In the genomic region with DNA sequence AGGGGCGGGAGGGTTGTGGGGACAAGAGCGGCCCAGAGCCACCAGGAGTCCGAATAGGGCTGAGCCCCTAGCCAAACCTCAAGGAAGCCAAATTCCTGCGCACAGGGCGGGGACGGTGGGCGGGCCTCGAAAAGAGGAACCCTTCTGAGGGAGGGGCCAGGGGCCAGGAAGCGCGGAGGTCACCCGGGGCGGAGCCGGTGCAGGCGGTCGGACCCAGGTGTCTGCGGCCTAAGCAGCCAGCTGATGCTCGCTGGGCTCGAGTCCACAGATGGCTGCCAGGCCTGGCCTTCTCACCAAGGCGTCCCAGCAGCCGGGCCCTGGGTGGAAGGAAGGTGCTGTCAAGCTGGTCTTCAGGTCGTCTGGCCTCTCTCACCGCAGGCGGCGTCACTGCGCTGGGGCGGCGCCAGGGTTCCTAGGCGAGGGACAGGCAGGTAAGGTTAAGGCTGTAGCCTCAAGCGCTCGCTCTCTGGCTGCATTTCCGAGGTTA, we compare ENCODE assay signal across 9 mouse cellular contexts. TPM values are rescaled to one million over a fixed set of nuclear protein-coding genes. Genes with fewer than 3 reads are reported as not detected.
DNase-seq lines count a peak whose midpoint lies in the region; ATAC-seq and TF ChIP-seq lines count a peak whose summit lies in the region.
"Had no signal": no experiment of that assay in that cellular context is flagged by ENCODE, and none has a peak within 500 bp of the region (broad histone marks: within the 10 kb centered on the region; RNA-seq: fewer than 3 reads in every experiment).

No protein-coding gene starts in this region.

- TF ChIP-seq CTCF in liver, postnatal 0 days (IDR thresholded peaks at IDR 0.05; ENCODE audit: low read depth) = 0 out of 2 replicates have a peak, but pooled peaks have one; percentile 10
- no peak for TF ChIP-seq CTCF in spleen, adult 2 months (IDR thresholded peaks at IDR 0.05; ENCODE audit: extremely low read depth, insufficient read depth, insufficient read length, insufficient replicate concordance)

- H3K4me1 ChIP-seq in liver, postnatal 0 days (ENCODE audit: insufficient read depth) = peaks cover 18% of the 10 kb centered on the region
- H3K4me1 ChIP-seq in spleen, adult 2 months (ENCODE audit: control insufficient read depth, insufficient read depth, insufficient read length) = peaks cover 18% of the 10 kb centered on the region; the same call in 1 of the 2 replicates
- H3K4me1 ChIP-seq: hindbrain, embryonic 15.5 days had no signal

- WGBS in liver, postnatal 0 days (ENCODE audit: insufficient replicate concordance) = 11% methylated on average over 29 of the region's 31 CpGs
- 4% methylated on average over 31 of the region's 31 CpGs for WGBS in spleen, adult 2 months

- peak overlapping the region; percentile 72 for H3K4me2 ChIP-seq in liver, postnatal 0 days (ENCODE audit: low read depth, low read length)
- H3K4me2 ChIP-seq: hindbrain, embryonic 15.5 days had no signal

- peak overlapping the region; percentile 48 for H3K9ac ChIP-seq in liver, postnatal 0 days (replicated peaks)
- H3K9ac ChIP-seq: hindbrain, embryonic 15.5 days had no signal

- peak; percentile 45; the same call in 1 of the 2 replicates for TF ChIP-seq POLR2A in spleen, adult 2 months (IDR thresholded peaks at IDR 0.05; ENCODE audit: low read depth, low read length)

- 0 out of 2 replicates have a peak overlapping the region, but pooled peaks have one; percentile 36 for H3K27ac ChIP-seq in liver, postnatal 0 days (ENCODE audit: low read depth)
- peak overlapping the region; percentile 69 for H3K27ac ChIP-seq in spleen, adult 2 months (ENCODE audit: insufficient read depth, low read length)
- H3K27ac ChIP-seq: hindbrain, embryonic 15.5 days had no signal

- H3K36me3 ChIP-seq in liver, postnatal 0 days (replicated peaks; ENCODE audit: insufficient read depth, low read length) = no peaks in the 10 kb centered on the region
- H3K36me3 ChIP-seq in spleen, adult 2 months (ENCODE audit: control insufficient read depth, insufficient read depth, low read length) = no peaks in the 10 kb centered on the region
- H3K36me3 ChIP-seq: hindbrain, embryonic 15.5 days had no signal

- peak overlapping the region; percentile 41 for H3K4me3 ChIP-seq in liver, postnatal 0 days (ENCODE audit: low read depth, low read length)
- H3K4me3 ChIP-seq in spleen, adult 2 months (ENCODE audit: extremely low read depth, insufficient read depth, insufficient read length) = peak overlapping the region; percentile 65
- H3K4me3 ChIP-seq: hindbrain, embryonic 15.5 days had no signal

- H3K27me3 ChIP-seq in liver, postnatal 0 days (ENCODE audit: insufficient read depth, low read length) = no peaks in the 10 kb centered on the region
- H3K27me3 ChIP-seq in spleen, adult 2 months (ENCODE audit: control insufficient read depth, insufficient read depth, low read length) = no peaks in the 10 kb centered on the region
- H3K27me3 ChIP-seq: hindbrain, embryonic 15.5 days had no signal

- no peaks in the 10 kb centered on the region for H3K9me3 ChIP-seq in liver, postnatal 0 days (ENCODE audit: low read length)

- DNase-seq in retina, embryonic 14.5 days (ENCODE audit: low spot score) = peak; percentile 15
- DNase-seq in retina, postnatal 1 day = no peak
- peak; percentile 72 to 82 for DNase-seq in cerebellum, postnatal 25 days
- DNase-seq in heart, postnatal 4 days = peak; percentile 31
- peak; percentile 85 for DNase-seq in liver, postnatal 0 days
- DNase-seq in spleen, adult 2 months (ENCODE audit: low read depth in 1 of 2, low spot score in 2 of 2) = peak; percentile 72 to 92
- no peak for DNase-seq in layer of hippocampus, adult 18-20 months (ENCODE audit: low spot score in 2 of 2)
- DNase-seq in MN1 (ENCODE audit: low spot score) = no peak

- peak; percentile 80 for ATAC-seq in liver, postnatal 0 days

- no peak for TF ChIP-seq EP300 in liver, postnatal 0 days (IDR thresholded peaks at IDR 0.05; ENCODE audit: low read depth)

RNA-seq across cellular contexts. Expression of gene Cdh15, which starts 22.7 kb away (rescaled TPM):
- under 1 TPM in 1 of 2 experiments, not detected in 1; 0.16 TPM for total RNA-seq in heart, postnatal 4 days (2021)
- 0.05 TPM in 1 of 2 replicates, not detected in the other for polyA plus RNA-seq in liver, postnatal 0 days (2015; fragmentation: Nextera tagmentation; extraction: Ambion mirVana)
- not detected in 2 replicates for polyA plus RNA-seq in spleen, adult 2 months (2012; rRNA removed)
- total RNA-seq in layer of hippocampus, adult 18-20 months (2021) = 1 to 10 TPM in 1 of 2 experiments, under 1 TPM in 1; 0.86 to 1.3 TPM

Comparison
In these comparisons a context has a peak if more than half of its experiments do, and no peak if none do; other contexts are left out.
1. DNase-seq: peak in retina, embryonic 14.5 days (single experiment), cerebellum, postnatal 25 days (2 of 2), heart, postnatal 4 days (single experiment), liver, postnatal 0 days (single experiment) and spleen, adult 2 months (2 of 2); none in retina, postnatal 1 day (single experiment), layer of hippocampus, adult 18-20 months (0 of 2) and MN1 (single experiment).